8 mouse cellular contexts compared by ENCODE assay signal in genomic region chr1:95314229-95314555, GRCm38 (mm10). TPM values are rescaled to one million over a fixed set of nuclear protein-coding genes. Genes with fewer than 3 reads are reported as not detected.
DNase-seq lines count a peak whose midpoint lies in the region; ATAC-seq and TF ChIP-seq lines count a peak whose summit lies in the region.

No protein-coding gene starts in this region.

- intact Hi-C loops in gastrocnemius, adult 2 months (cut with DNase I), result no loop called here
- intact Hi-C loops in gastrocnemius, postnatal 36 days (cut with DNase I), result no loop called here

- peaks cover 17% of the 10 kb centered on the region for H3K4me1 ChIP-seq in forebrain, embryonic 15.5 days
- H3K4me1 ChIP-seq in liver, embryonic 16.5 days (ENCODE audit: control insufficient read depth, low read depth, low read length), result peaks cover 3% of the 10 kb centered on the region

- no peaks in the 10 kb centered on the region for H3K9me3 ChIP-seq in forebrain, embryonic 15.5 days
- H3K9me3 ChIP-seq in liver, embryonic 16.5 days (replicated peaks; ENCODE audit: control insufficient read depth, low read length), result no peaks in the 10 kb centered on the region

- DNase-seq in gastrocnemius, adult 2 months, result no peak
- DNase-seq in gastrocnemius, postnatal 36 days, result no peak
- DNase-seq in right cerebral cortex, adult 18-20 months, result peak; percentile 25
- no peak for DNase-seq in right cerebral cortex, postnatal 14 days
- DNase-seq in B cell, adult 2 months, result no peak
- DNase-seq in adrenal gland, postnatal 36 days, result no peak

- H3K4me2 ChIP-seq in forebrain, embryonic 15.5 days (replicated peaks), result peak overlapping the region; percentile 93
- peak overlapping the region; percentile 92 for H3K4me2 ChIP-seq in liver, embryonic 16.5 days (ENCODE audit: low read depth, low read length)

- H3K4me3 ChIP-seq in gastrocnemius, adult 2 months, result peak overlapping the region; percentile 76
- H3K4me3 ChIP-seq in forebrain, embryonic 15.5 days, result peak overlapping the region; percentile 86
- H3K4me3 ChIP-seq in liver, embryonic 16.5 days (ENCODE audit: low read depth, low read length), result peak overlapping the region; percentile 87

- no peak; the same call in 1 of the 2 replicates for ATAC-seq in forebrain, embryonic 15.5 days (replicated peaks)
- ATAC-seq in liver, embryonic 16.5 days (ENCODE audit: low read depth), result no peak

- peak overlapping the region; percentile 94 for H3K27ac ChIP-seq in gastrocnemius, adult 2 months
- peak overlapping the region; percentile 83 for H3K27ac ChIP-seq in forebrain, embryonic 15.5 days (replicated peaks)
- no peak overlapping the region; the same call in 1 of the 2 replicates for H3K27ac ChIP-seq in liver, embryonic 16.5 days (ENCODE audit: low read length)

- H3K9ac ChIP-seq in forebrain, embryonic 15.5 days (replicated peaks), result peak overlapping the region; percentile 90
- peak overlapping the region; percentile 85 for H3K9ac ChIP-seq in liver, embryonic 16.5 days (ENCODE audit: low read depth, low read length)

- H3K36me3 ChIP-seq in forebrain, embryonic 15.5 days, result no peaks in the 10 kb centered on the region
- no peaks in the 10 kb centered on the region for H3K36me3 ChIP-seq in liver, embryonic 16.5 days (ENCODE audit: control insufficient read depth, insufficient read depth)

- under 1% methylated on average over 6 of the region's 6 CpGs for WGBS in forebrain, embryonic 15.5 days
- WGBS in liver, embryonic 16.5 days (ENCODE audit: insufficient replicate concordance), result 0% methylated on average over 6 of the region's 6 CpGs

- no peak for TF ChIP-seq CTCF in gastrocnemius, adult 2 months (IDR thresholded peaks at IDR 0.05)

- H3K27me3 ChIP-seq in forebrain, embryonic 15.5 days, result no peaks in the 10 kb centered on the region
- H3K27me3 ChIP-seq in liver, embryonic 16.5 days (ENCODE audit: control insufficient read depth, insufficient read depth, low read depth, low read length), result no peaks in the 10 kb centered on the region

RNA-seq across cellular contexts. Expression of gene Fam174a, which starts 0.8 kb away (rescaled TPM):
- total RNA-seq in gastrocnemius, adult 2 months (2021), result 10 to 100 TPM; 32.8 to 37.8 TPM
- total RNA-seq in gastrocnemius, postnatal 36 days (2021), result 10 to 100 TPM; 32.4 to 35.5 TPM
- polyA plus RNA-seq in forebrain, embryonic 15.5 days (2015; fragmentation: Nextera tagmentation; extraction: Ambion mirVana), result 20.9 and 21.2 TPM in 2 replicates
- polyA plus RNA-seq in liver, embryonic 16.5 days (2015; fragmentation: Nextera tagmentation; extraction: Ambion mirVana), result 6.0 and 6.5 TPM in 2 replicates
- 10 to 100 TPM; 22.1 to 40.3 TPM for total RNA-seq in adrenal gland, postnatal 36 days (2021)
